Comparison of ENCODE assay signal across 29 mouse cellular contexts in the genomic region with DNA sequence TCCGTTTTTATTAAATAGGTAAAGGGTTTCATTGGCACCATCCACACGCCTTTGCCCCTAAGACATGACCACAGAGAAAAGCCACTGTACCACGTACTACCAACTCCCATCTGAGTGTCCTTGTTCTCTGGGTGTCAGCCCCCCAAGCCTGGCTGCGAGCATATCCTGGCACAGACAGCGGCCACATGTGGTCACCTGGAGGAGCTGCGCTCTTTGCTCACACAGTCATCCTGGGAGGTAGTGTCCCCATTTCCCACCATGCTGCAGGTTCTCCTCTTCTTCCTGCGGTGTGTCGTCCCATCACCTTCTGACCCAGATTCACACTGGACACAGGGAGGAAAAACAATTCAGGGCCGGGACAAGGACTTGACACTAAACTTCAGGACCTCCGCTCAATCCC. TPM values are rescaled to one million over a fixed set of nuclear protein-coding genes. Genes with fewer than 3 reads are reported as not detected.
DNase-seq lines count a peak whose midpoint lies in the region; ATAC-seq and TF ChIP-seq lines count a peak whose summit lies in the region.
"Had no signal": no experiment of that assay in that cellular context is flagged by ENCODE, and none has a peak within 500 bp of the region (broad histone marks: within the 10 kb centered on the region; RNA-seq: fewer than 3 reads in every experiment).

No protein-coding gene starts in this region.

- no peak overlapping the region for H3K4me3 ChIP-seq in hindbrain, postnatal 0 days (ENCODE audit: low read length)
- H3K4me3 ChIP-seq in hindbrain, embryonic 16.5 days (ENCODE audit: low read length), result no peak overlapping the region
- H3K4me3 ChIP-seq in lung, postnatal 0 days (ENCODE audit: low read depth, low read length), result no peak overlapping the region
- H3K4me3 ChIP-seq in G1E (ENCODE audit: low read depth, low read length), result peak overlapping the region; percentile 50; the same call in 1 of the 2 replicates
- H3K4me3 ChIP-seq in stomach, postnatal 0 days (ENCODE audit: low read depth, low read length), result no peak overlapping the region
- H3K4me3 ChIP-seq: embryonic facial prominence, embryonic 10.5 days; embryonic facial prominence, embryonic 15.5 days; heart, embryonic 12.5 days; hindbrain, embryonic 10.5 days; hindbrain, embryonic 15.5 days; neural tube, embryonic 13.5 days had no signal

- DNase-seq in hindbrain, postnatal 0 days (ENCODE audit: low spot score), result no peak
- DNase-seq in lung, postnatal 0 days (ENCODE audit: low spot score), result no peak
- DNase-seq in lung, postnatal 14 days, result no peak
- DNase-seq in G1E (ENCODE audit: low spot score), result no peak
- no peak for DNase-seq in stomach, postnatal 0 days (ENCODE audit: low spot score)
- no peak for DNase-seq in frontal cortex, postnatal 14 days (ENCODE audit: low spot score in 2 of 2)
- DNase-seq: adrenal gland, postnatal 36 days; B cell, adult 2 months; cerebellum, adult 2 months; cerebellum, postnatal 14 days; forebrain, postnatal 0 days; gastrocnemius, postnatal 14 days; heart, adult 18-20 months; heart, postnatal 10 days; kidney, postnatal 14 days; layer of hippocampus, adult 9-11 months; liver; lung, adult 18-20 months; right cerebral cortex, postnatal 4 days had no signal

- peak; percentile 29; the same call in 1 of the 2 replicates for TF ChIP-seq CTCF in hindbrain, postnatal 0 days (IDR thresholded peaks at IDR 0.05; ENCODE audit: low read depth)
- peak; percentile 41 for TF ChIP-seq CTCF in lung, postnatal 0 days (IDR thresholded peaks at IDR 0.05)
- no peak for TF ChIP-seq CTCF in G1E (IDR thresholded peaks at IDR 0.05; ENCODE audit: low read depth, low read length)
- peak; percentile 24; the same call in 1 of the 2 replicates for TF ChIP-seq CTCF in stomach, postnatal 0 days (IDR thresholded peaks at IDR 0.05; ENCODE audit: low read depth)

- no peaks in the 10 kb centered on the region for H3K9me3 ChIP-seq in hindbrain, postnatal 0 days (ENCODE audit: low read length)
- no peaks in the 10 kb centered on the region for H3K9me3 ChIP-seq in hindbrain, embryonic 16.5 days (ENCODE audit: control insufficient read depth, low read length)
- H3K9me3 ChIP-seq in lung, postnatal 0 days (ENCODE audit: low read length), result no peaks in the 10 kb centered on the region
- H3K9me3 ChIP-seq in G1E (replicated peaks), result no peaks in the 10 kb centered on the region
- no peaks in the 10 kb centered on the region for H3K9me3 ChIP-seq in stomach, postnatal 0 days (ENCODE audit: control insufficient read depth, low read length)
- H3K9me3 ChIP-seq: embryonic facial prominence, embryonic 10.5 days; embryonic facial prominence, embryonic 15.5 days; heart, embryonic 12.5 days; hindbrain, embryonic 10.5 days; hindbrain, embryonic 15.5 days; neural tube, embryonic 13.5 days had no signal

- H3K27ac ChIP-seq in hindbrain, postnatal 0 days, result no peak overlapping the region
- H3K27ac ChIP-seq in hindbrain, embryonic 16.5 days (ENCODE audit: low read depth, low read length), result no peak overlapping the region
- no peak overlapping the region for H3K27ac ChIP-seq in lung, postnatal 0 days (ENCODE audit: low read length)
- no peak overlapping the region for H3K27ac ChIP-seq in stomach, postnatal 0 days (replicated peaks)
- H3K27ac ChIP-seq: embryonic facial prominence, embryonic 10.5 days; embryonic facial prominence, embryonic 15.5 days; hindbrain, embryonic 10.5 days; hindbrain, embryonic 15.5 days; neural tube, embryonic 13.5 days had no signal

- H3K27me3 ChIP-seq in hindbrain, postnatal 0 days (ENCODE audit: insufficient read depth, low read length), result no peaks in the 10 kb centered on the region
- no peaks in the 10 kb centered on the region for H3K27me3 ChIP-seq in hindbrain, embryonic 16.5 days (replicated peaks; ENCODE audit: control insufficient read depth, insufficient read depth, low read length)
- H3K27me3 ChIP-seq in lung, postnatal 0 days (replicated peaks; ENCODE audit: insufficient read depth, low read length), result no peaks in the 10 kb centered on the region
- no peaks in the 10 kb centered on the region for H3K27me3 ChIP-seq in G1E (ENCODE audit: insufficient read depth, low read length)
- no peaks in the 10 kb centered on the region for H3K27me3 ChIP-seq in stomach, postnatal 0 days (ENCODE audit: control insufficient read depth, insufficient read depth, low read length)
- H3K27me3 ChIP-seq: embryonic facial prominence, embryonic 15.5 days; heart, embryonic 12.5 days; hindbrain, embryonic 15.5 days; neural tube, embryonic 13.5 days had no signal

- TF ChIP-seq EP300 in lung, postnatal 0 days (IDR thresholded peaks at IDR 0.05), result no peak
- no peak for TF ChIP-seq EP300 in stomach, postnatal 0 days (optimal IDR thresholded peaks at IDR 0.05)

- 91% methylated on average over 10 of the region's 10 CpGs for WGBS in hindbrain, postnatal 0 days
- 96% methylated on average over 10 of the region's 10 CpGs for WGBS in hindbrain, embryonic 16.5 days
- 91% methylated on average over 10 of the region's 10 CpGs for WGBS in lung, postnatal 0 days
- 88% methylated on average over 10 of the region's 10 CpGs for WGBS in stomach, postnatal 0 days

- H3K4me2 ChIP-seq in hindbrain, postnatal 0 days (ENCODE audit: low read depth, low read length), result no peak overlapping the region
- H3K4me2 ChIP-seq in hindbrain, embryonic 16.5 days (ENCODE audit: low read length), result no peak overlapping the region
- no peak overlapping the region for H3K4me2 ChIP-seq in lung, postnatal 0 days (replicated peaks; ENCODE audit: low read depth, low read length)
- no peak overlapping the region for H3K4me2 ChIP-seq in stomach, postnatal 0 days (replicated peaks; ENCODE audit: low read depth)
- H3K4me2 ChIP-seq: embryonic facial prominence, embryonic 15.5 days; heart, embryonic 12.5 days; hindbrain, embryonic 15.5 days; midbrain, embryonic 11.5 days; neural tube, embryonic 13.5 days had no signal

- H3K9ac ChIP-seq in hindbrain, postnatal 0 days (replicated peaks; ENCODE audit: low read length), result no peak overlapping the region
- no peak overlapping the region for H3K9ac ChIP-seq in hindbrain, embryonic 16.5 days (ENCODE audit: low read depth, low read length)
- no peak overlapping the region for H3K9ac ChIP-seq in lung, postnatal 0 days (replicated peaks; ENCODE audit: low read depth)
- no peak overlapping the region for H3K9ac ChIP-seq in stomach, postnatal 0 days (ENCODE audit: low read length)
- H3K9ac ChIP-seq: embryonic facial prominence, embryonic 15.5 days; forebrain, postnatal 0 days; heart, embryonic 12.5 days; hindbrain, embryonic 15.5 days; neural tube, embryonic 13.5 days had no signal

- H3K36me3 ChIP-seq in hindbrain, postnatal 0 days (ENCODE audit: insufficient read depth, low read length), result peaks cover 69% of the 10 kb centered on the region
- H3K36me3 ChIP-seq in hindbrain, embryonic 16.5 days (ENCODE audit: control insufficient read depth, insufficient read depth, low read length), result peaks cover 49% of the 10 kb centered on the region
- H3K36me3 ChIP-seq in lung, postnatal 0 days (ENCODE audit: insufficient read depth, low read length), result peaks cover 32% of the 10 kb centered on the region
- H3K36me3 ChIP-seq in G1E (replicated peaks), result peaks cover 96% of the 10 kb centered on the region
- peaks cover 27% of the 10 kb centered on the region for H3K36me3 ChIP-seq in stomach, postnatal 0 days (ENCODE audit: control insufficient read depth, insufficient read depth, low read length)

- peaks cover 10% of the 10 kb centered on the region for H3K4me1 ChIP-seq in hindbrain, postnatal 0 days (ENCODE audit: insufficient read depth, low read length)
- peaks cover 27% of the 10 kb centered on the region for H3K4me1 ChIP-seq in hindbrain, embryonic 16.5 days (ENCODE audit: control insufficient read depth, insufficient read depth, low read depth, low read length)
- peaks cover 8% of the 10 kb centered on the region for H3K4me1 ChIP-seq in lung, postnatal 0 days (ENCODE audit: insufficient read depth, low read depth, low read length)
- H3K4me1 ChIP-seq in G1E (ENCODE audit: insufficient read depth, low read depth, low read length), result peaks cover 73% of the 10 kb centered on the region
- peaks cover 6% of the 10 kb centered on the region for H3K4me1 ChIP-seq in stomach, postnatal 0 days (replicated peaks; ENCODE audit: control insufficient read depth, insufficient read depth)

- ATAC-seq in hindbrain, postnatal 0 days, result no peak
- ATAC-seq in hindbrain, embryonic 16.5 days, result no peak
- no peak for ATAC-seq in lung, postnatal 0 days
- no peak for ATAC-seq in G1E (ENCODE audit: extremely low read depth, insufficient number of reproducible peaks, low FRiP score, poor library complexity, severe bottlenecking)
- ATAC-seq in stomach, postnatal 0 days (ENCODE audit: low FRiP score, low TSS enrichment), result no peak
- ATAC-seq: forebrain, postnatal 0 days; intestine, embryonic 16.5 days had no signal

RNA-seq across cellular contexts. Expression of a gene that starts 5.6 kb away (rescaled TPM):
- 30.1 and 43.2 TPM in 2 replicates for total RNA-seq in hindbrain, postnatal 0 days (2014; rRNA removed)
- 50.8 and 54.4 TPM in 2 replicates for polyA plus RNA-seq in hindbrain, postnatal 0 days (2015; fragmentation: Nextera tagmentation; extraction: Ambion mirVana)
- polyA plus RNA-seq in hindbrain, embryonic 16.5 days (2015; fragmentation: Nextera tagmentation; extraction: Ambion mirVana), result 62.6 and 62.8 TPM in 2 replicates
- 62.3 and 65.2 TPM in 2 replicates for polyA plus RNA-seq in lung, postnatal 0 days (2015; fragmentation: Nextera tagmentation; extraction: Ambion mirVana)
- total RNA-seq in G1E (2014; fragmentation: Nextera tagmentation) (40.3 and 45.4 TPM in 2 replicates), G1E (2017) (35.8 and 43.1 TPM in 2 replicates)
- 49.1 and 60.6 TPM in 2 replicates for polyA plus RNA-seq in G1E (2012)
- 40.6 and 44.5 TPM in 2 replicates for polyA plus RNA-seq in stomach, postnatal 0 days (2015; fragmentation: Nextera tagmentation; extraction: Ambion mirVana)

RNA-seq across cellular contexts. Expression of a gene that starts 5.8 kb away (rescaled TPM):
- total RNA-seq in hindbrain, postnatal 0 days (2014; rRNA removed), result 31.9 and 37.5 TPM in 2 replicates
- polyA plus RNA-seq in hindbrain, postnatal 0 days (2015; fragmentation: Nextera tagmentation; extraction: Ambion mirVana), result 48.1 and 48.6 TPM in 2 replicates
- 67.2 and 70.2 TPM in 2 replicates for polyA plus RNA-seq in hindbrain, embryonic 16.5 days (2015; fragmentation: Nextera tagmentation; extraction: Ambion mirVana)
- polyA plus RNA-seq in lung, postnatal 0 days (2015; fragmentation: Nextera tagmentation; extraction: Ambion mirVana), result 37.0 and 37.8 TPM in 2 replicates
- 82.7 and 85.3 TPM in 2 replicates for total RNA-seq in G1E (2014; fragmentation: Nextera tagmentation)
- 126 and 148 TPM in 2 replicates for total RNA-seq in G1E (2017)
- 39.1 and 48.4 TPM in 2 replicates for polyA plus RNA-seq in G1E (2012)
- 31.8 and 33.2 TPM in 2 replicates for polyA plus RNA-seq in stomach, postnatal 0 days (2015; fragmentation: Nextera tagmentation; extraction: Ambion mirVana)

RNA-seq across cellular contexts. Expression of a gene that starts 9.6 kb away (rescaled TPM):
- total RNA-seq in hindbrain, postnatal 0 days (2014; rRNA removed), result 36.6 and 38.3 TPM in 2 replicates
- 41.9 and 50.2 TPM in 2 replicates for polyA plus RNA-seq in hindbrain, postnatal 0 days (2015; fragmentation: Nextera tagmentation; extraction: Ambion mirVana)
- polyA plus RNA-seq in hindbrain, embryonic 16.5 days (2015; fragmentation: Nextera tagmentation; extraction: Ambion mirVana), result 33.7 and 37.7 TPM in 2 replicates
- 34.6 and 38.7 TPM in 2 replicates for polyA plus RNA-seq in lung, postnatal 0 days (2015; fragmentation: Nextera tagmentation; extraction: Ambion mirVana)
- not detected in 2 replicates for total RNA-seq in G1E (2014; fragmentation: Nextera tagmentation)
- 0.06 TPM in 1 of 2 replicates, not detected in the other for total RNA-seq in G1E (2017)
- not detected in 2 replicates for polyA plus RNA-seq in G1E (2012)
- polyA plus RNA-seq in stomach, postnatal 0 days (2015; fragmentation: Nextera tagmentation; extraction: Ambion mirVana), result 15.9 and 18.4 TPM in 2 replicates
- total RNA-seq: megakaryocyte, adult 5-6 weeks had no signal

RNA-seq across cellular contexts. Expression of a gene that starts 14.8 kb away (rescaled TPM):
- 38.7 and 45.6 TPM in 2 replicates for total RNA-seq in hindbrain, postnatal 0 days (2014; rRNA removed)
- 56.8 and 62.8 TPM in 2 replicates for polyA plus RNA-seq in hindbrain, postnatal 0 days (2015; fragmentation: Nextera tagmentation; extraction: Ambion mirVana)
- polyA plus RNA-seq in hindbrain, embryonic 16.5 days (2015; fragmentation: Nextera tagmentation; extraction: Ambion mirVana), result 52.1 and 52.7 TPM in 2 replicates
- 37.9 and 44.7 TPM in 2 replicates for polyA plus RNA-seq in lung, postnatal 0 days (2015; fragmentation: Nextera tagmentation; extraction: Ambion mirVana)
- total RNA-seq in G1E (2014; fragmentation: Nextera tagmentation) (15.1 and 22.0 TPM in 2 replicates), G1E (2017) (45.9 and 55.1 TPM in 2 replicates)
- 3.8 and 6.6 TPM in 2 replicates for polyA plus RNA-seq in G1E (2012)
- polyA plus RNA-seq in stomach, postnatal 0 days (2015; fragmentation: Nextera tagmentation; extraction: Ambion mirVana), result 31.5 and 34.6 TPM in 2 replicates

RNA-seq across cellular contexts. Expression of a gene that starts 15.5 kb away (rescaled TPM):
- total RNA-seq in hindbrain, postnatal 0 days (2014; rRNA removed), result 228 and 253 TPM in 2 replicates
- 454 and 491 TPM in 2 replicates for polyA plus RNA-seq in hindbrain, postnatal 0 days (2015; fragmentation: Nextera tagmentation; extraction: Ambion mirVana)
- polyA plus RNA-seq in hindbrain, embryonic 16.5 days (2015; fragmentation: Nextera tagmentation; extraction: Ambion mirVana), result 469 and 518 TPM in 2 replicates
- 419 and 421 TPM in 2 replicates for polyA plus RNA-seq in lung, postnatal 0 days (2015; fragmentation: Nextera tagmentation; extraction: Ambion mirVana)
- 786 and 910 TPM in 2 replicates for total RNA-seq in G1E (2014; fragmentation: Nextera tagmentation)
- total RNA-seq in G1E (2017), result 484 and 801 TPM in 2 replicates
- polyA plus RNA-seq in G1E (2012), result 1,600 and 2,011 TPM in 2 replicates
- 403 and 419 TPM in 2 replicates for polyA plus RNA-seq in stomach, postnatal 0 days (2015; fragmentation: Nextera tagmentation; extraction: Ambion mirVana)

Comparison
In these comparisons a context has a peak if more than half of its experiments do, and no peak if none do; other contexts are left out.
1. RNA of a gene that starts 9.6 kb away (polyA plus RNA-seq): 41.9 to 50.2 TPM in hindbrain, postnatal 0 days, 33.7 to 37.7 TPM in hindbrain, embryonic 16.5 days, 34.6 to 38.7 TPM in lung, postnatal 0 days and 15.9 to 18.4 TPM in stomach, postnatal 0 days; not detected in G1E; every median in the first group is over 10 times any median in the second.